8 mouse cellular contexts compared by ENCODE assay signal in genomic region chr7:127196484-127196883, GRCm38 (mm10). TPM values are rescaled to one million over a fixed set of nuclear protein-coding genes. Genes with fewer than 3 reads are reported as not detected.
DNase-seq lines count a peak whose midpoint lies in the region; ATAC-seq and TF ChIP-seq lines count a peak whose summit lies in the region.

No protein-coding gene starts in this region.

- H3K36me3 ChIP-seq in forebrain, embryonic 13.5 days (ENCODE audit: poor library complexity, severe bottlenecking) = peaks cover 82% of the 10 kb centered on the region
- H3K36me3 ChIP-seq in liver, embryonic 16.5 days (ENCODE audit: control insufficient read depth, insufficient read depth) = peaks cover 55% of the 10 kb centered on the region

- peak overlapping the region; percentile 53; the same call in 1 of the 2 replicates for H3K27ac ChIP-seq in cerebellum, adult 2 months (ENCODE audit: insufficient read depth, low read length)
- peak overlapping the region; percentile 84 for H3K27ac ChIP-seq in forebrain, embryonic 13.5 days
- H3K27ac ChIP-seq in liver, embryonic 16.5 days (ENCODE audit: low read length) = peak overlapping the region; percentile 84

- TF ChIP-seq CTCF in cerebellum, adult 2 months (IDR thresholded peaks at IDR 0.05; ENCODE audit: borderline replicate concordance, insufficient read depth, low read depth, low read length) = no peak

- DNase-seq in cerebellum, adult 2 months = peak in 1 of 2 experiments; percentile 27
- no peak for DNase-seq in cerebellum, postnatal 36 days
- DNase-seq in 3T3-L1 (ENCODE audit: low read depth, low spot score) = peak; percentile 11
- no peak for DNase-seq in frontal cortex, adult 2 months (ENCODE audit: extremely low spot score in 1 of 2, low spot score in 1 of 2)
- DNase-seq in retina, postnatal 1 day = no peak
- DNase-seq in layer of hippocampus, adult 9-10 months (ENCODE audit: low spot score) = no peak

- peaks cover 14% of the 10 kb centered on the region for H3K4me1 ChIP-seq in cerebellum, adult 2 months (ENCODE audit: control insufficient read depth, insufficient read depth, low read length)
- H3K4me1 ChIP-seq in forebrain, embryonic 13.5 days = peaks cover 29% of the 10 kb centered on the region
- H3K4me1 ChIP-seq in liver, embryonic 16.5 days (ENCODE audit: control insufficient read depth, low read depth, low read length) = peaks cover 18% of the 10 kb centered on the region

- ATAC-seq in forebrain, embryonic 13.5 days = no peak
- no peak for ATAC-seq in liver, embryonic 16.5 days (ENCODE audit: low read depth)

- 48% methylated on average over 11 of the region's 11 CpGs for whole genome bisulfite sequencing in cerebellum, adult 2 months
- 59% methylated on average over 11 of the region's 11 CpGs for WGBS in forebrain, embryonic 13.5 days
- 51% methylated on average over 11 of the region's 11 CpGs for WGBS in liver, embryonic 16.5 days (ENCODE audit: insufficient replicate concordance)

- TF ChIP-seq POLR2A in cerebellum, adult 2 months (IDR thresholded peaks at IDR 0.05; ENCODE audit: borderline replicate concordance, insufficient read depth, low read length) = no peak

- H3K9me3 ChIP-seq in forebrain, embryonic 13.5 days (replicated peaks) = no peaks in the 10 kb centered on the region
- no peaks in the 10 kb centered on the region for H3K9me3 ChIP-seq in liver, embryonic 16.5 days (replicated peaks; ENCODE audit: control insufficient read depth, low read length)

- peak overlapping the region; percentile 82 for H3K4me3 ChIP-seq in cerebellum, adult 2 months (replicated peaks; ENCODE audit: insufficient read depth, low read depth, low read length)
- H3K4me3 ChIP-seq in forebrain, embryonic 13.5 days = peak overlapping the region; percentile 87
- H3K4me3 ChIP-seq in liver, embryonic 16.5 days (ENCODE audit: low read depth, low read length) = peak overlapping the region; percentile 80

- no peaks in the 10 kb centered on the region for H3K27me3 ChIP-seq in cerebellum, adult 2 months (ENCODE audit: control insufficient read depth, insufficient read depth, low read length)
- H3K27me3 ChIP-seq in forebrain, embryonic 13.5 days = no peaks in the 10 kb centered on the region
- H3K27me3 ChIP-seq in liver, embryonic 16.5 days (ENCODE audit: control insufficient read depth, insufficient read depth, low read depth, low read length) = no peaks in the 10 kb centered on the region

- peak overlapping the region; percentile 78 for H3K4me2 ChIP-seq in forebrain, embryonic 13.5 days
- peak overlapping the region; percentile 95 for H3K4me2 ChIP-seq in liver, embryonic 16.5 days (ENCODE audit: low read depth, low read length)

- H3K9ac ChIP-seq in forebrain, embryonic 13.5 days = peak overlapping the region; percentile 83
- H3K9ac ChIP-seq in liver, embryonic 16.5 days (ENCODE audit: low read depth, low read length) = peak overlapping the region; percentile 74

RNA-seq across cellular contexts. Expression of gene Cd2bp2, which starts 0.6 kb away (rescaled TPM):
- polyA plus RNA-seq in cerebellum, adult 2 months (2012; rRNA removed) = 101 and 103 TPM in 2 replicates
- 89.0 and 98.7 TPM in 2 replicates for polyA plus RNA-seq in forebrain, embryonic 13.5 days (2015; fragmentation: Nextera tagmentation; extraction: Ambion mirVana)
- 17.4 and 18.1 TPM in 2 replicates for polyA plus RNA-seq in liver, embryonic 16.5 days (2015; fragmentation: Nextera tagmentation; extraction: Ambion mirVana)
- 97.1 and 102 TPM in 2 replicates for polyA plus RNA-seq in frontal cortex, adult 2 months (2012; rRNA removed)

RNA-seq across cellular contexts. Expression of gene Tbc1d10b, which starts 11.8 kb away (rescaled TPM):
- 72.4 and 83.9 TPM in 2 replicates for polyA plus RNA-seq in cerebellum, adult 2 months (2012; rRNA removed)
- polyA plus RNA-seq in forebrain, embryonic 13.5 days (2015; fragmentation: Nextera tagmentation; extraction: Ambion mirVana) = 24.9 and 27.3 TPM in 2 replicates
- polyA plus RNA-seq in liver, embryonic 16.5 days (2015; fragmentation: Nextera tagmentation; extraction: Ambion mirVana) = 13.7 and 15.1 TPM in 2 replicates
- polyA plus RNA-seq in frontal cortex, adult 2 months (2012; rRNA removed) = 60.3 and 77.8 TPM in 2 replicates

RNA-seq across cellular contexts. Expression of gene Mylpf, which starts 12.2 kb away (rescaled TPM):
- polyA plus RNA-seq in cerebellum, adult 2 months (2012; rRNA removed) = 1.6 and 3.0 TPM in 2 replicates
- polyA plus RNA-seq in forebrain, embryonic 13.5 days (2015; fragmentation: Nextera tagmentation; extraction: Ambion mirVana) = 9.0 and 9.8 TPM in 2 replicates
- polyA plus RNA-seq in liver, embryonic 16.5 days (2015; fragmentation: Nextera tagmentation; extraction: Ambion mirVana) = 61.0 and 92.3 TPM in 2 replicates
- polyA plus RNA-seq in frontal cortex, adult 2 months (2012; rRNA removed) = 1.6 and 3.0 TPM in 2 replicates

RNA-seq across cellular contexts. Expression of gene Zfp553, which starts 36.4 kb away (rescaled TPM):
- 16.6 and 17.6 TPM in 2 replicates for polyA plus RNA-seq in cerebellum, adult 2 months (2012; rRNA removed)
- polyA plus RNA-seq in forebrain, embryonic 13.5 days (2015; fragmentation: Nextera tagmentation; extraction: Ambion mirVana) = 68.9 and 73.1 TPM in 2 replicates
- polyA plus RNA-seq in liver, embryonic 16.5 days (2015; fragmentation: Nextera tagmentation; extraction: Ambion mirVana) = 5.7 and 5.9 TPM in 2 replicates
- polyA plus RNA-seq in frontal cortex, adult 2 months (2012; rRNA removed) = 13.5 and 13.8 TPM in 2 replicates

RNA-seq across cellular contexts. Expression of gene Sept1, which starts 36.4 kb away (rescaled TPM):
- 11.3 and 12.5 TPM in 2 replicates for polyA plus RNA-seq in cerebellum, adult 2 months (2012; rRNA removed)
- polyA plus RNA-seq in forebrain, embryonic 13.5 days (2015; fragmentation: Nextera tagmentation; extraction: Ambion mirVana) = 31.8 and 33.4 TPM in 2 replicates
- 10.1 and 11.1 TPM in 2 replicates for polyA plus RNA-seq in liver, embryonic 16.5 days (2015; fragmentation: Nextera tagmentation; extraction: Ambion mirVana)
- 10.2 and 13.3 TPM in 2 replicates for polyA plus RNA-seq in frontal cortex, adult 2 months (2012; rRNA removed)
